Mouse (Mus musculus): ENCODE measurements around the gene Nop10.

- TF ChIP-seq CTCF (IDR thresholded peaks at IDR 0.05; ENCODE audit: low read depth) (no peak), EP300 (IDR thresholded peaks at IDR 0.05; ENCODE audit: low read depth) (no peak)
Measured at GRCm38 (mm10) chr2:112249780-112250453, 11.8 kb upstream of the Nop10 start.
